Mouse (Mus musculus) adipocyte (in vitro differentiated cells): Measurements from ENCODE around the gene D430041D05Rik.

ENCODE experiments used
- DNase-seq: peaks from one replicate; pipeline ENCODE4 v3.0.0-alpha.2; 2016; ENCODE audit warnings: low spot score

D430041D05Rik gene

DNA sequence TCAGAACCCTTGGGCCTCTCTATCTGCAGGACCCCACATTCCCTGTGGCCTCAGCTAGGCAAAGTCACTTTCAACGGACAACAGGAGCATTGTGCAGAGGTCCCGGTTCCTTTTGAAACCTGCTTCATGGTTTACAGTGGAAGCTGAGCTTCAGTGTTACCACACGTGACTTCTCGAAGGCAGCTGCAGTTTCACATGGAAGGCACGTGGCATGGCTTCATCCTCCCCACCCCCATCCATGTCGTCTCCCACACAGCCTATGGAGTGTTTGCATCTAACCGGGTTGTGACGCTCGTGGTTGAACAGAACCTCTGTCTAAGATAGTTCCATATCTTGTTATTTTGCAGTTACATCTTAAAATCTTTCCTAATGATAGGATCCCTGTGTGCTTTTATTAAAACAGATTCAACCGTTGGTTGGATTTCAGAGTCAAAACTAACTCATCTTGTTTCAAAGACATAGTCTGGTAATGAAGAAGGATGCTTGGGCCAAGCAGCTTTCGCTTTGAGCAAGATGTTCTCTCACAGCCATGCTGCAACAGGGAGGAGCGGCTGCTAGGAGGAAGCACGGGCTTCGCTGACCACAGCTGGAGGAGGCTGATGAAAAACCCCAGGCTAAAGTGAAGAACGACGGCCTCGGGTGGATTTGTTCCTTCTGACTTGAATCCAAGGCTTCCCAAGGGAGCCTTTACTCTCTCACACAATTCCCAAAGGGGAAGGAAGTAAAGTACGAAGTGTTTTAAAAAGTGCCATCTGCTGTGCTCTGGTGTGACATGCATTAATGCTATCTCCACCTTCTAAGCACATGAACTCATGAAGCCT is 149.7 kb downstream of the D430041D05Rik start:
- no peak for DNase-seq

DNA sequence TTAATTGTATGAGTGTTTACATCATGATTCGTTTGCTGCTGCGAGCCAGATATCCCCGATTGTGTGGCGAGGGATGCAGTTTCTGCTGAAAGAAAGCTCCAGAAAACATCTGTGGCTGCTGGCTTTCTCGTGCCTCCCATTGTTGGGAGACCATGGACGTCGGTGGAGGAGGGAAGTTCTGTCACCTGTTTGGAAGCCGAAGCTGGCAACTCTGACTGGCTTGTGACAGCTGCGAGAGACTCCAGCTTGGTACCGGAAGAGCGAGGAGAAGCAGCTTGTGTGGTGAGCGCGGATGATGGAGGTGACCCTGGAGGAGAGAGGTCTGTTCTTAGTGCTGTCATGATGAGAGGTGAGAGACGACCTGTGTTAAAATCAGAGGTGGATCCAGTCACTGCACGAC is 154.2 kb downstream of the D430041D05Rik start:
- DNase-seq, result no peak

DNA sequence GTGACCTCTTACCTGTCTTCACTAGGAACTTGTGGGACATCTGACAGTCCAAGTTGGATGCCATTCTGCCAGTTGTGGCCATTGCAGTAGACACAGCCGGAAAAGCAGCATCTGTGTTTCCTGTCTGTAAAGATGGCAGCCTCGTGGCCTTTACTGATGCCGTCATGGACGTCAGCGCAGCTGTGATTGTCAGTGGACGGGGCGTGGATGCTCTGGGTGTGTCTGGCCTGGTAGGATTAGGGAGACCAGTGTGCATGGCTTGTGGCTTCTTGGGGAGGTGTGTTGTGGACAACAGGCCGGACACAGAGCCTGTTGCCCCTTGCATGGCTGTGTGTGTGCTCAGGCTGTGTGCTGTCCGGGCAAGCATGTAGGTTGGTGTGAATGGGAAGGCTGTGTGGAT is 155.9 kb downstream of the D430041D05Rik start:
- no peak for DNase-seq

DNA sequence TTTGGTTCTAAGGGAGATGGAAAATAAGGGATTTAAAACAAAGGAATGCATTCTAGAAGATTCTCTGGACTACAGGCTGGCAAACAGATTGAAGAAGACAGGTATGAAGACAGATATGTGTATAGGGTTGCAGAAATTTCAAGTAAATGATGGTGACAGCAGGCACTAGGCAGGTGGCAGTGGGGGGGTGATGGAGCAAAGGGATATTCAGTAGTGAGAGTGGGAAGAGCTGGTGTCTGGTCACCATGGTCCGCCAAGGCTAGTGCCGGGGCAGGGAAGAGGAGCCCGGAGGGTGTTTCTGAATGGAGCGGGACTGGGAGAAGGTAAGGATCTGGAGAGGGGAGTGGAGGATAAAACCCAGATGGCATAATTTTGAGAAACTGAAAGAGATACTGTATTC is 157.5 kb downstream of the D430041D05Rik start:
- no peak for DNase-seq

DNA sequence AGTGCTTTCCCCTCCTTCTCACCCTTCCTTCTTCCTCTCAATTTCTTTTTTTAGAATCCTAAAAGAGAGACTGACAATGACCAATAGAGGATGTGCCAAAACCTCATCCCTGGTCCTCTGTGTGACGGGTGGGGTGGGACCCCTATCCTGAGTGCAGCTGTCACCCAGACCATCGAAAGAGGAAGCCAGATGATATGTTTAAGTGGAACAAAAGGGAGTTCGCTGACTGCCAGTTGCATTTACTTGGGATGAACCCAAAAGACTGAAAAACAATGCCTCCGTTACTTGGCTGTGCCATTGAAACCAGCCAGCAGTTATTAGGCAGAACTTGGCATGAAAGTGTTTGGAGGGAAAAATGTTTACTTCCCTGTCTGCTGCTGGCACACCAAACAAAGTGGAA is 159.2 kb downstream of the D430041D05Rik start:
- DNase-seq, result peak; percentile 4

DNA sequence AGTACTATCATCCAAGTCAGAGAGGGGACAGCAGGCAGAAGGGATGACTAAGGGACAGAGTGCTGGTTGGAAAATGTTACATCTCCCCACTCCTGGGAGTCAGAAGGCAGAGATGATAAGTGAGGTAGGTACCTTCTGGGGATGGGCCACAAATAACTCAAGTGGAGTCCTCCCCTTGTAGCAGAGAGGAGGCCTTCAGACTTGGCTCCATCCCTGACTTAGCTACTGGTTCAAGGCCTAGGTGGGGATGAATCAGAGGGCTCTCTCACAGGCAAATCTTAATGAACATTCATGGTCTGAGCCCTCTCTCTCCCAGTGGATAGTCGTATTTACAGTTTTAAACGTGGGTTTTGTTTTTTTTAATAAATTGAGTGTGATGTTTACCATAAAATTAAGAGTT is 161.0 kb downstream of the D430041D05Rik start:
- no peak for DNase-seq

DNA sequence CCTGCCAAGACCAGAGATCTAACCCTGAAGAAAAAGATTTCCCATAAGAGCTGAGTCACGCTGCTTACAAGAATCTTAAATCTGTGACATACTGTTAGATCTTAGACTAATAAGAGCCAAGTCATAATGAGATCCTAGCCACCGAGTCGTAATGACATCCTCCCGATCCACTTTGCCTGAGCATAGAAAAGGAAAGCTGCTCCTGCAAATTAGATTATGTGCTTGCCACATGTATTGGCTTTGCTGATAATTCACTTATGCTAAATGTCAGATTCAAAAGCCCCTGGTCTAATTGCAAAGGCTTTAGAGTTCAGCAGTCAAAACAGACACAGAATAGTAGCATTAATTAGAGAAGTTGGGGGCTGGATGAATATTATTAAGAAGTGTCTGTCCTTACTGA is 164.0 kb downstream of the D430041D05Rik start:
- no peak for DNase-seq

DNA sequence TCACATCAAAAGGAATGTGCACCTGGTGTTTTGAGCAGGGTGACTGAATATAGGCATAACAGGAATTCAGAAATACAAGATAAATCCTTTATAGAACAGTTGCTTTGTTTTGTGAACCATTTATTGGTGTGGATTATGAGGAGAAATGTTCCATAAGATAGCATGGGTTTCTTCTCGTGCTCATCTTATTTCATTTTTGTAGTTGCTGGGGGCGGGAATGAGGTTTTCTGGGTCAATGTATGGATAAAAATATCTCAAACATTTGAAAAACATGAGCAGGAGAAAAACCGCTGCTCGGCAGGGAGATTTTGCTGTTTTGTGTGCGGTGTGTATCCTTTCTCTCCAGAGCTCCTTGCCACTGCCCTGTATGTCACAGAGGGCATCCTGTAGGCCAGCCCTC is 168.8 kb downstream of the D430041D05Rik start:
- DNase-seq, result no peak

DNA sequence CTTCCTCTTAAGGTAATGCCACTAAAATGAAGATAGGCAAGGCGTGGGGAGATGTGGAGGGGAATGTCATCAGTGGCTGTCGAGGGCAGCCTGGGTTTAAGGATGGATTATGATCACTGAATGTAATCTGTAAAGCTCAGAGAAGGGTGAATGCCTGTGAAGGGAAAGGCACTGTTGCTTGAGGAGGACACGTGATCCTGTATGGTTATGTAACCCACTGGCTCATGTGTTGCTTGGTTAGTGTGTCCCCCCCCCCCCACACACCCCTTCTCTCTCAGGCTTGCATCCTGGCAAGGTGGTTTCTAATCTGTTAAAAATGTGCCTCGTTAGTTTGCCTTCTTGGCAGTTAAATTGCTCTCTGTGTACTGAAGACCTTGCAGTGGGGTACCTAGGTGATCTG is 173.7 kb downstream of the D430041D05Rik start:
- no peak for DNase-seq

DNA sequence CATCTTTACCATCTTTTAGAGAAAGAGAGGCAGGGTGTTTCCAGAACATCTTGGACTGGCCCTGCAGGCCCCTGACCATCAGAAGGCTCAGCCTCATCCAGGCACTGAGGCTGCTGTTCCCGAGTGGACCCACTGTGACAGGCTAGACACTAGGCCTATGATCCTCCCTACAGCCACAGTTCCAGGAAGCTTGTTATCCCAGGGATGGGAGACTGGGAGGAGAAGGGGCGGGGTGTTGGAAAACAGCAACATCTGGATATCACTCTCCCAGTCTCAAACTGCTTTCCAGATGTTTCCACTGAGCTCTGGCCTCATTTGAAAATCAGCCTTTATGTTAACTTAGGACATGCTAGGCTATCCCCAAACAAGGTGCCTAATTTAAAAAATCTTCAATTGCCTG is 180.4 kb downstream of the D430041D05Rik start:
- no peak for DNase-seq

DNA sequence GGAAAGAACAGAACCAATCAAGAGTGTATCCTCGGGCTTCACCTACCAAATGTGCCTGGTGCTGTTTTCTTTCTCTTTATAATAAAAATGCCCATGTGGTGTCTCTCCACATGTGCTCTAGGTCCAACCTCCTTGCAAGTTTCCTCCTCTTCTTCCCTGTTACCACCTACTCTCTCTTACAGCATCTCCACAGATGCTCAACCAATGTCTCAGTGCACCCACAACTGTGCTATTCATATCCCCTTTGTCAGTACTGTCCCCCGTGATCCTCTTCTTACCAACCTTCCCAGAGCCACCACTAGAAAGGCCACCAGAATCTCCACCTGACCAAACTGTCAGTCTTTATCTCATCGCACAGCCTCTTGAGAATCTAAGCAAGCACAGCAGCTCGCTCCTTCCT is 184.8 kb downstream of the D430041D05Rik start:
- no peak for DNase-seq

DNA sequence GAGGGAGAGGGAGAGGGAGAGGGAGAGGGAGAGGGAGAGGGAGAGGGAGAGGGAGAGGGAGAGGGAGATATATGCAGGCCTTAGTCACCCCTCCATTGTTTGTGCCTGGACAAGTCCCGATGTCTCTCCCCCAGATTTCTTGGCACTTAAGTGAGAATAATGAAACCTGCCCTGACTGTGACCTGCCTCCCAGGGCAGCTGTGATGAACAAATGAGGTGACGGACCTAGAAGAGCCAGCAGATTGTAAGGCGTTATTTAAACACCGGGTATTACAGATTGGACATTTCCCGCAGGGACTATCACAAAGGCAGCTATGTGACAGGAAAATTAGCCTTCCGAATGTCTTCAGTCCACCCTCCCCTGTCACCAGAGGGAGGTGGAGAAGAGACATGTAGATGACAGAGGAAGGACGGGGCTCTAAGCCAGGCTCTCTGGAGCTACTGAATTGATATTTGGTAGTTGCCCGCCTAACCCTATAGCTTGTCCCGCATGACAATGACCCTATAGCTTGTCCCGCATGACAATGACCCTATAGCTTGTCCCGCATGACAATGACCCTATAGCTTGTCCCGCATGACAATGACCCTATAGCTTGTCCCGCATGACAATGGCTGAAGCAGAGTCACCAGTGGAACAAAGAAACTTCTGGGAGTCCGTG is 191.0 kb downstream of the D430041D05Rik start:
- no peak for DNase-seq

DNA sequence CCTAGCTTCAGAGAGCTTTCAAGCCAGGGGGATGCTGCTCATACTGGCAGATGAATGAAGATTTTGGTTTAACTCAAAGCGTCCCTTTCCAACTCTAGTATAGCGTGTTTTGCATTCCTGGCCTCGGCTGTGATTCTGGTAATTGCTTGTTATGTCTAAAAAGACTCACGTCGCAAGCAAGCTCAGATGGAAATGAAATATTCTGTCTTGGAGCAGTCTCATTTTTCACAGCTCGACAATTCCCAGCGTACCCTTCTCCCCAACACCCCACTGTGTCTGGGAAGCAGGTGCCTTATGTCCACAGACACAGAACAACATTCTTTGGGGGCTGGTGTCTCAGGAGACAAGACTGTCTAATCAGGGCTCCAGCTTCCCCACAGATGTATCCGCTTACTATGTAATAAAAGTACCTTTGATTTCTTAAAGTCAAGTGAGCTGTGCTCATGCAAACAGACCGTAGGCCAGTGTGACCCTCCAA is 192.2 kb downstream of the D430041D05Rik start:
- no peak for DNase-seq

DNA sequence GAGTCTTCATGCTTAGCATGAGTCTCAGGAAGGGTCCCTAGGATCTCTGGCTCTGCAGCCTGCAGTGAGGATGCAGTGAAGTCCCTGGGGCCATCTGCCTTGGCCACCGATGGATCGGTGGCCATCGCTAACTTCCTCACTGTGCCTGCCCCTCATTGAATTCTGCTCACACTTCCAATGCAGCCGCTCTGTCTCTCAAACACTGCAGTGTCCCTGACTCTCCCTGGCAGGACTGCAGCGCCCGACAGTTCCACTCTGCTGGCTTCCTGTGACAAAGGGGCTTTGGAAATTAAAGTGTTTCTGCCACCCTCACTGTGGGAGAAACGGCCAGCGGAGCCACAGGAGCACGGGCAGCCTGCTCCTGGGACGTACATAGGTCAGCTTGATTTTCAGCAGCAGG is 192.7 kb downstream of the D430041D05Rik start:
- no peak for DNase-seq

DNA sequence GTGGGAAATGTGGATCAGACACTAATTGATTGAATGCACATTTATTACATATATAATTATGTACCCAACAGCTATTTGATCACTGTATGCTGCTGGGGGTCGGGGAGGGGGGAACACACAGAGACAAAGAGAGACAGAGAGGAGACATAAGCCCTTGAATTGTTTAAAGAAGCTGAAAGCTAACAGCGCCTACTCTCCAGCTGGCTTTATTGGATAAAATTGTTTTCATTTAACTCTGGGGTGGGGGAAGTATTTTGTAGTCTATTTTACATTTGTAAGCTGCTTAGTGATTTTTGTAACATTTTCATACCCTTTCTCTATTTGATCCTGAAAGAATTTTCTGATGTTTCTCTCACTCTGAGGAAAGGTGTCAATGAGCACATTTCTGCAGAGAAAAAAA is 201.4 kb downstream of the D430041D05Rik start:
- DNase-seq, result no peak

DNA sequence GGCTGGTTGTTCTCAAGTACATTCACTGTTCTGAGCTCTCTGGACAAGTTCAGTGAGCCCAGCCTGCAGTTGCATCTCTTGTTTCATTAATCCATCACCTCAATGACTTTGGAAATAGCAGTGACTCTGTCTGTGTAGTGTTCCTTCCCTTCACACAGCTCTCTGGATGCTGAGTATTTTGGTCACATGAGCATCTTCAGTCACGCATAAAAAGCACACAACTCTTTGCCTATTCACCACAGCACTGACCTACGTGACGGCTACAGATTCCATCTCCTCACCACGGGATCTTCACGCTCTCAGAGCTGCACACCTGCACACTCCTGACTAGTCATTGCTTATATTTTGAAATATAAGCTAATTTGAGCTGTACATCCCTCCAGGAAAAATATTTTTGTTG is 202.4 kb downstream of the D430041D05Rik start:
- DNase-seq, result no peak

DNA sequence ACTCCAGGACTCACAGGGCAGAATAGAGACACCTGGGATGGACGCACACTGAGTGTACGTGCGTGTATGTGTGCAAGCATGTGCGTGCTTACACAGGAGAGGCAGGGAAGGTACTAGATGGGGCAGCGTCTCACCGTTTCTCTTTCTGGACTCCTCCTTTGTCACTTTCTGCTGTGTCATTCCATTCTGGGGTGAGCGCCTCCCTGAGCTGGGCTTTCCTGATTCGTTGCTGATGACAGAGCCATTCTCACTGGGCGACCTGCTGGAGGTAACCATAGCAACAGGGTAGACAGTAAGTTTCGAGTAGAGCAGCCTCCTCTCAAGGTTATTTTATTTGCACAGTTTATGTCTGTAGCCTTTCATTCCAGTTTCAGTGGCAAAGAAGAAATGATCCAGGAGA is 202.9 kb downstream of the D430041D05Rik start:
- DNase-seq, result no peak

DNA sequence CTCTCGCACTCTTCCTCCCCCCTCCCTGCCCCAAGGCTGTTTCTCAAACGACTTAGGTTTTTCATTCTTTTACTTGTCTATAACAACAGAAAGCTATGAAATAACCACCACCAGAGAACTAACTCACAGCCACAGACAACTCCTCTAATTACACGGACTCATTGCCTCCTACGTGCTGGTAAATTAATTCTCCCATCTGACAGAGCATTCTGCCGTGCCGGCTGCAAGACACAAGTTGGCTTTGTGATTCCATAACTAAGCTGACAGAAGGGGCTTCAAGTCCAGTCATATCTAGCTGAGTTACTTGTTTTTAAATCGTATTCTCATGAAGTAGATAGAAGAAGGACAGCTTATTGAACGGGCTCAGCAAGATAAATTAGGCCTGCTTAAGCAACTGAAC is 205.2 kb downstream of the D430041D05Rik start:
- no peak for DNase-seq

DNA sequence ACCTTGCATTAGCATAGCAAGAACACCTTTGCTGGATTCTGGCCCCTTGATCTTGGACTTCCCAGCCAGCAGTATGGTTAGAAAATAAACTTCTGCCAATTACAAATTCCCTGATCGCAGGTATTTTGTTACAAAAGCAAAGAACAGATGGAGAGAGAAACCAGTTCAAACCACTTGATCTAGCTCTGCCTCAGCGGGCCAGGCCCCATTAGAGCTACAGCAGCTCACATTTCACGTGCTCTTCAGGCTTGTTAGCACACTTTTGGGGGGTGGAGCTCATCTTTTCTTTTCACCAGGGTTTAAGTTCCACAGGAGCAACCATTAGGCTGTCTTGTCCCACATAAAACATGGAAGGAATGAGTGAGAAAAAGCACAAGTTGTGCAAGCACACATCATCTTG is 210.6 kb downstream of the D430041D05Rik start:
- DNase-seq, result no peak

DNA sequence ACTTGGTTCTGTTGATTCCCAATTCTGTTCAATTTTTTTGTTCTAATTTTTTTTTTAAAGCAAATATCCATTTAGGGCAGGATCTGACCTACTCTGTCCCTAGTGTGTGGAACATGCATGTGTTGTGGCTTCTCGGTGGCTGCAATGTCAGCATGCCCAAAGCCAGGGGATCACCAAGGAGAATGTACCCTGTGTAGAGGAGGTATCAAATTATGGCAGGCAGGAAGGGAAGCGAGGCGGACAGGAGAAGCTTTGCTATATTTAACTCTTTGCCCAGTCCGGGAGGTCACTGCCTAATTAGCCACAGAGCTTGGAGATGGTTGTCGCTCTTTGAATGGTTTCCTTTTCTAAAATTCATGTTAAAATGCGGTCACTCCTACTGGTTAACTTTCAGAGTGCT is 212.6 kb downstream of the D430041D05Rik start:
- DNase-seq, result no peak

DNA sequence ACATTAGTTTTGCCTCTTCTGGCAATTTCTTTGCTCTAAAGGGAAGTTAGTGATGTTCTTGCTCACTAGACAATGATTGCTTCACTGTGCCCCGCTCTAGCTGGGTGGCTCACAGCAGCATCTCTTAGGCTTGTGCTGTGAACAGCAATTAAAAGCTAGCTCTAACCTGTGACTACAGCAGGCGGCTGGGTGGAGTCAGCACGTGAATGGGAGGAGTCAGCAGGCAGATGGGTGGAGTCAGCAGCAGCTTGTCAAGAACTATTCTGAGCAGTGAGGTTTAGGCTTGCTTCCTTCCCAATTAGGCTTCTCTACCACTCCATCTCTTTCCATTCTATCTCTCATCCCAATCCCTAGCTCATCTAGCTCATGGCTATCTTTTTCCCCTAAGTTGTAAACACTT is 213.5 kb downstream of the D430041D05Rik start:
- no peak for DNase-seq

DNA sequence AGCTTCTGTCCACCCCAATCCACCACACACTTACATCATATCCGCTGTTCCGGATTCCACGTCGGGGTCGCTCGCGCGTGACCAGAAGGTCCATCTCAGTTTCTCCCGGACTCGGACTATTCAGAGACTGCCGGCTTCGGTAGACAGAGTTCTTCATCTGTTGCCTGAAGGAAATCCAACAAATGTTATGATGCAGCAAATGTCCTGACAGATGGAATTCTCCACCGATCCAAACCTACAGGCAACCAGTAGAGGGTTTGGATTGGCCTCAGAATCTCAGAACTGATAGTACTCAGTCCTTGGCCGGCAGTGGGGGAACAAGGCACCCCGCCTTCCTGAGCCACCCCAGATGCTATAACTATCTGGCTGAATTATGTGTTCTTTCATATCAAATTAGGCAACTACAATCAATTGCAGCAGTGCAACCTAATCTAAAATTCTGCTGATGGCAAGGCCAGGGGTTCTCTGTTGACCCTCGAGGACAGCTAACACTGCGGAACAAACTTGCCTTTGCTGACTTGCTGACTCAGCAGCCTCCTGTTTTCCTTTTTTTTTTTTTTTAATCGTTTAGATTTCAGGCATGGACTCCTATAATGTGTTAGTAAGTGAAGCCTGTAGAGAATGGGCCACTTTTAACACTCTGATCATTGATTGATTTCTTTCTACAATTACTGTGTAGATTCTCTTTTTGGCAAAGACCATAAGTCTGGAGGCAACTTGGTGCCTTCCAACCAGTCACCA is 218.2 kb downstream of the D430041D05Rik start:
- DNase-seq, result no peak

DNA sequence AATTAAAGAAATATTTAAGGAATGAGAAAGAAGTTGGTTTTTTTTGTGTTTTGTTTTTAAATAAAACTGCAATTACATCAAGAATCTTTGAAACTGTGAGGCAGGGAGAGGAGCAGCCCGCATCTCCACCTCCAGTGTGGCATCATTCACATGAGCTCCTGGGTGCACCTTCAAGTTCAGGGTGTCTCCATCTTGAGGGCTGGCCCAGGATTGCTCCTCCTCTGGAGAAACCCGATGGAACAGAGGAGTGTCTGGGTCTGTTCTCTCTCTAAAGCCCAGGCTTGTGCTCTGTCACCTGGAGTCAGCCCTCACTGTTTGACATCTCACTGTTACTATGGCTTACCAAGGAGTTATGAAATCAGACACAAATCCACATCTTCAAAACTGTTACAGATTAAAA is 219.1 kb downstream of the D430041D05Rik start:
- no peak for DNase-seq
